Mouse (Mus musculus) forebrain, embryonic 12.5 days (tissue): ENCODE measurements at regions not wholly inside any gene's neighbourhood (a gene's known extent, or its start where the extent isn't known, plus 50 kb on each side); places are given as distances from the start of the nearest gene placed in this dataset.
"Not testable (repeated sequence)": the region's sequence is repeated elsewhere in the genome, so short reads cannot be mapped to it uniquely, and the experiment has no call there.

Experiments
- ATAC-seq: fragments of 200-750 bp; cut with Nextera tagmentation; 2 replicates; pipeline ENCODE4 v1.8.0; 2017; ENCODE audit warnings: moderate TSS enrichment; ENCODE audit not compliant: low FRiP score
- H3K27ac ChIP-seq: fragments of 300-500 bp; sonication (generic); 2 replicates; pipeline ENCODE4 v1.5.1; 2016; ENCODE audit warnings: mild to moderate bottlenecking
- H3K27me3 ChIP-seq: fragments of 300-500 bp; sonication (generic); 2 replicates; pipeline ENCODE4 v1.6.1; 2016; ENCODE audit warnings: mild to moderate bottlenecking
- H3K36me3 ChIP-seq: fragments of 300-500 bp; sonication (generic); replicated peaks from 2 replicates; pipeline ENCODE4 v1.6.1; 2016; ENCODE audit warnings: mild to moderate bottlenecking
- H3K4me1 ChIP-seq: fragments of 300-500 bp; sonication (generic); 2 replicates; pipeline ENCODE4 v1.6.1; 2016
- H3K4me2 ChIP-seq: fragments of 300-500 bp; sonication (generic); 2 replicates; pipeline ENCODE4 v1.6.1; 2016; ENCODE audit warnings: mild to moderate bottlenecking, moderate library complexity
- H3K4me3 ChIP-seq: fragments of 300-500 bp; sonication (generic); replicated peaks from 2 replicates; pipeline ENCODE4 v1.5.1; 2016; ENCODE audit warnings: mild to moderate bottlenecking
- H3K9ac ChIP-seq: fragments of 300-500 bp; sonication (generic); 2 replicates; pipeline ENCODE4 v1.6.1; 2016; ENCODE audit warnings: mild to moderate bottlenecking
- H3K9me3 ChIP-seq: fragments of 300-500 bp; sonication (generic); 2 replicates; pipeline ENCODE4 v1.6.1; 2016
- WGBS: fragments of 180-500 bp; shearing (Covaris S2); methylation state at CpG from one replicate; pipeline ENCODE4 v1.1.7; 2016; 5-methylcytosine and 5-hydroxymethylcytosine counted together

DNA sequence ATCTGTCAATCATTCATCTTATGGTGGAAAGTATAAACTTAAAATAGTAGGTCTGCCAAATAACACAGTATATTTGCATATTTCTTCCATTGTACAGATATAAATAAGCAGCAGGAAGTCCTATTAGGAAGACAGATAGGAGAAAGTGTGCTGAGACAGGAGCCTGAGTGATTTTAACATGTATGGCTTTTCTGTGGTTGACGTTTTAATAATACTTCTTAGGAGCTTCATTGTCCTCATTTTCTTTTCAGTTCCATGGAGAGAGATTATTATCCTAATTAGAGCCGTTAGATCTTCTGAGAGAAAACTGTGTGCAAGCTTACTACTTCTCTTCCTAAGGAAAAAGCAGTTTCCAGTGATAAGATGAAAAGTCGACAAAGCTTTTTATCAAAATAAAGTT lies 830.3 kb upstream of the Atxn7l3b start:
- H3K36me3 ChIP-seq, result no peaks in the 10 kb centered on the region
- no peaks in the 10 kb centered on the region for H3K9me3 ChIP-seq
- no peak overlapping the region for H3K4me2 ChIP-seq
- H3K9ac ChIP-seq, result no peak overlapping the region
- 33% methylated on average over 3 of the region's 3 CpGs for WGBS
- H3K4me3 ChIP-seq, result no peak overlapping the region
- no peaks in the 10 kb centered on the region for H3K4me1 ChIP-seq
- no peak for ATAC-seq
- no peak overlapping the region for H3K27ac ChIP-seq
- no peaks in the 10 kb centered on the region for H3K27me3 ChIP-seq

- Histone ChIP-seq H3K36me3 (no peaks in the 10 kb centered on the region), H3K9me3 (no peaks in the 10 kb centered on the region), H3K27ac (no peak overlapping the region), H3K4me2 (no peak overlapping the region), H3K4me3 (no peak overlapping the region), H3K4me1 (no peaks in the 10 kb centered on the region), H3K27me3 (no peaks in the 10 kb centered on the region), H3K9ac (no peak overlapping the region)
- WGBS, result 70% methylated on average over 3 of the region's 3 CpGs
- ATAC-seq, result no peak
Observed at GRCm38 (mm10) chr10:113736224-113736623, 807.4 kb upstream of the Atxn7l3b start.

GRCm38 (mm10) chr10:113705139-113705726 lies 776.4 kb upstream of the Atxn7l3b start:
- H3K4me1 ChIP-seq, result no peaks in the 10 kb centered on the region
- no peak overlapping the region for H3K27ac ChIP-seq
- no peak overlapping the region for H3K4me2 ChIP-seq
- no peaks in the 10 kb centered on the region for H3K36me3 ChIP-seq
- no peak overlapping the region for H3K9ac ChIP-seq
- H3K27me3 ChIP-seq, result no peaks in the 10 kb centered on the region
- H3K9me3 ChIP-seq, result no peaks in the 10 kb centered on the region
- 63% methylated on average over 5 of the region's 5 CpGs for WGBS
- no peak overlapping the region for H3K4me3 ChIP-seq
- ATAC-seq, result peak; percentile 27; the same call in 1 of the 2 replicates

GRCm38 (mm10) chr10:113670636-113671035 lies 741.8 kb upstream of the Atxn7l3b start:
- WGBS, result 90% methylated on average over 4 of the region's 4 CpGs

DNA sequence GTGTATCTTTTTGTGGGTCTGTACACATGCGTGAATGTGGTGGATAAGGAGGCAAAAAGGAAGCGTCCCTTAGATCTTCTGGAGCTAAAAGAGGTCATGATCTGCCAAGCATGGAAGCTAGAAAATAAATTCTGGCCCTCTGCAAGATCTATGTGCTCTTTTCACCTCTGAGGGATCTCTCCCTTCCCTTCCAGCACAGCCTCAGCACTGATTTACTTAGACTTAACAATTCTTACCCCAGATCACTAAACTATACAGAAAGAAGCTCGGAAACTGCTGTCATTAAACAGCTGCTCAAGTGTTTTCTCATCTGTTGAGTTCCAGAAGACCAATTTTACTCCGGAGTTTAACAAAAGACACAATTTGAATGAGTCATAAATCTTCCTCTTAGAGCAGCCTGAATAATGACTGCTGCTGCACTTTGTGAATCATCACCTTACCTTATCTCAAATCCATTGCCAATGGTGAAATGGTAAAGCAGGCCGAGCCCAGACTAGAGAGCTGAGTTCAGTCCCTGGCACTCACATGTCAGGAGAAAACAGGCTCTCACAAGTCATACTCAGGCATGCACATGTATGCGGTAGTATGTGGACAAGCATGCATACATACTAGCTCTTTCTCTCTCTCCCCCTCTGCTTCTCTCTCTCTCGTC lies 724.1 kb upstream of the Atxn7l3b start:
- no peak overlapping the region for H3K27ac ChIP-seq
- no peak overlapping the region for H3K9ac ChIP-seq
- no peak overlapping the region for H3K4me3 ChIP-seq
- no peaks in the 10 kb centered on the region for H3K36me3 ChIP-seq
- H3K4me1 ChIP-seq, result no peaks in the 10 kb centered on the region
- no peak overlapping the region for H3K4me2 ChIP-seq
- no peaks in the 10 kb centered on the region for H3K9me3 ChIP-seq
- no peaks in the 10 kb centered on the region for H3K27me3 ChIP-seq
- WGBS, result 80% methylated on average over 7 of the region's 7 CpGs
- ATAC-seq, result no peak

More at GRCm38 (mm10) chr10:113670636-113671035, 741.8 kb upstream of the Atxn7l3b start:
- H3K36me3 ChIP-seq, H3K27me3 ChIP-seq, H3K4me1 ChIP-seq, H3K9ac ChIP-seq, ATAC-seq, H3K9me3 ChIP-seq, H3K4me3 ChIP-seq, H3K4me2 ChIP-seq, H3K27ac ChIP-seq: not testable (repeated sequence)

DNA sequence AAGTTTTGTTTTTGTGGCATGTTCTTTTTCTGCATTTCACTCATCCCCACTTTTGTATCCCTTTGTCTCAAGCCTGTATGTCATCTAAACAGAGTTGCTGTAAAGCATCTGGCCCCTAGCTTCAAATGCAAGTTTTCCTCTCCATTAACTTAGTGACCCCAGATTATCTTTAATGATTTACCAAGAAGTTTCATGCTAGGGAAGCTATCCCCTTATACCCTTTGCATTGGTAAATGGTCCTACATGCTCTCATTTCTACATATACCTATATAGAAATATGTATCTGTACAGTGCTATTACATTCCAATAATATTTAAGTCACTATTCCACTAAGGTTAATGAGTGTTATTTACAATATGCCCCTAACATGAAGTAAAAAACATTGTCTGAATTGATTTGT lies 723.3 kb upstream of the Atxn7l3b start:
- no peak for ATAC-seq

DNA sequence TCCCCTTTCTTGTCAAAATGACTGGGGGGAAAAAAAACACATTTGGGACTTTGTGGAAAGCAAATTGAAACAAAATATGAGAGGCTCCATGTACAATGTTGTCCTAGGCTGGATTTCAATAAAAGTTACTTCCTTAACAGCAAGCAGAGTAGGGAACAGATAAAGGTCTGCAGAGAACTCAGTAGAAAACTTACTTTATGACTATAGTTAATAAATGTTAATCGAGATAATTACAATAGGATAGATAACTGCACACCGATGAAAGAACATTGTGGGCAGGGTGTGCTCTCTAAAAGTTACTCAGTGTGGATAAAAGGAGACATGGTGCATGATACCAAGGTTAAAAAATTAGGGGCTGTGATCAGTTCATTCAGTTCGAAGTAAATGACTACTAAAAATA lies 691.6 kb upstream of the Atxn7l3b start:
- 90% methylated on average over 3 of the region's 3 CpGs for WGBS

More for the DNA sequence above, 723.3 kb upstream of the Atxn7l3b start:
- Histone ChIP-seq H3K36me3 (no peaks in the 10 kb centered on the region), H3K4me2 (no peak overlapping the region), H3K4me3 (no peak overlapping the region), H3K27me3 (no peaks in the 10 kb centered on the region), H3K27ac (no peak overlapping the region), H3K9me3 (no peaks in the 10 kb centered on the region), H3K4me1 (no peaks in the 10 kb centered on the region), H3K9ac (no peak overlapping the region)

DNA sequence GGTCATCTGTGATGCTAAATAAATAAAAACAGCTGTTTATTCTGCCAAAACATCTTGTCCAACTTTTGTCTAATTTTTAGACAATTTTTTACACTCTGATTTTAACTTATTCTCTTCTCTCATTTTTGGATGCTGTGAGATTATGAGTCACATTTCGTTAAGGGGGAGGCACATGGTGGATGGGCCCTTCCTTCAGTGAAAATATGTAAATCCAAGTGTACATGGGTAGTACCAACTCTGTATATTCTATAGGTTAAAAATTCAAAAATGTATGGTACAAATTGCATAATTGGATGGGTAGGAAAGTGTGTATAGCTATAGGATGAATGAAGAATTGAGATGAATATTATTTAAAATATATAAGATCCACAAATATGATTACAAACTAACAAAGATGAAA lies 687.1 kb upstream of the Atxn7l3b start:
- ATAC-seq, result no peak
- no peak overlapping the region for H3K4me3 ChIP-seq
- no peaks in the 10 kb centered on the region for H3K9me3 ChIP-seq
- no peak overlapping the region for H3K27ac ChIP-seq
- no peaks in the 10 kb centered on the region for H3K4me1 ChIP-seq
- 83% methylated on average over 1 of the region's 1 CpGs for WGBS
- no peak overlapping the region for H3K4me2 ChIP-seq
- no peaks in the 10 kb centered on the region for H3K36me3 ChIP-seq
- H3K27me3 ChIP-seq, result no peaks in the 10 kb centered on the region
- H3K9ac ChIP-seq, result no peak overlapping the region

More for the DNA sequence above, 691.6 kb upstream of the Atxn7l3b start:
- ATAC-seq, result no peak
- Histone ChIP-seq H3K9me3 (no peaks in the 10 kb centered on the region), H3K36me3 (no peaks in the 10 kb centered on the region), H3K27ac (no peak overlapping the region), H3K4me1 (no peaks in the 10 kb centered on the region), H3K27me3 (no peaks in the 10 kb centered on the region), H3K4me2 (no peak overlapping the region), H3K9ac (no peak overlapping the region), H3K4me3 (no peak overlapping the region)

DNA sequence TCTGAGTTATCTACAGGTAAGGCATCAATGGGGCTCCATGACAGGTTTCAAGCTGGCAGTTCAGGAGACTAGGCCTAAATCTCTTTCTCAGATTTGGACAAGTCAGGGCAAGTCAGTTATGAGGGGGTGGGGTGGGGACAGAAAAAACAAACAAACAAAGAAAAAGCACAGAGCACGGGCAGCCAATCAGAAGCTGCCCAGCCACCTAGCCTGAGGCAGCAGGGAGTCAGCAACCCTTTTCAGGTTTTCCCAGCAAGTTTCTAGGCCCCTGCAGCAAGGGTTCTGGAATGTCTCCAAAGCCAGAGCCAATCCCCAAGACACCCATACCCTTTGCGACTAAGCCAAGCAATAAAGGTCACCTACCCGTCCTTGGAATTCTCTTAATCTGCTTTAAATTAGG lies 664.6 kb upstream of the Atxn7l3b start:
- Histone ChIP-seq H3K4me3 (no peak overlapping the region), H3K4me1 (no peaks in the 10 kb centered on the region), H3K9me3 (no peaks in the 10 kb centered on the region), H3K27me3 (no peaks in the 10 kb centered on the region), H3K4me2 (no peak overlapping the region), H3K36me3 (no peaks in the 10 kb centered on the region), H3K9ac (no peak overlapping the region), H3K27ac (no peak overlapping the region)
- no peak for ATAC-seq
- WGBS, result 53% methylated on average over 3 of the region's 3 CpGs

DNA sequence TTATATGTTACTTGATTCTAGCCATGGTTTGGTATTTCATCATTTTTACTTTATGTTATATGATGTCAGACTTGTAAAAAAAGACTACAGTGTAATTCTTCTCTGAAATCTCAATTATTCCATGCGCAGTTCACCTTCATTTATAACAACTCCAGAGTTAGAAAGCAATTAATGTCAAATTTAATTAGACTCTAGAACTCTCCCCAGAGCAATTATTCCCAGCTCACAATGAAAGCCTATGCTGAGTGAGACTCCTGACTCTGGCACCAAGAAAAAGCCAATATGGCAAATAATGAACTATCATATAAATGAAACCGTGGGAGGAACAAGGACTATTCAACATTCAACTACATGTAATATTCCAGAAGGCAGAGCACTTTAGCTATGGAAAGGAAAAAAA lies 663.3 kb upstream of the Atxn7l3b start:
- H3K36me3 ChIP-seq, result no peaks in the 10 kb centered on the region
- H3K9me3 ChIP-seq, result no peaks in the 10 kb centered on the region
- ATAC-seq, result no peak
- H3K4me1 ChIP-seq, result no peaks in the 10 kb centered on the region
- 70% methylated on average over 2 of the region's 2 CpGs for WGBS
- H3K4me2 ChIP-seq, result no peak overlapping the region
- H3K27me3 ChIP-seq, result no peaks in the 10 kb centered on the region
- H3K4me3 ChIP-seq, result no peak overlapping the region
- no peak overlapping the region for H3K27ac ChIP-seq
- H3K9ac ChIP-seq, result no peak overlapping the region

- no peaks in the 10 kb centered on the region for H3K9me3 ChIP-seq
- no peak overlapping the region for H3K27ac ChIP-seq
- no peak overlapping the region for H3K4me2 ChIP-seq
- H3K4me1 ChIP-seq, result no peaks in the 10 kb centered on the region
- no peak overlapping the region for H3K4me3 ChIP-seq
- no peaks in the 10 kb centered on the region for H3K36me3 ChIP-seq
- H3K9ac ChIP-seq, result no peak overlapping the region
- WGBS, result 74% methylated on average over 1 of the region's 1 CpGs
- H3K27me3 ChIP-seq, result no peaks in the 10 kb centered on the region
- no peak for ATAC-seq
Observed at GRCm38 (mm10) chr10:113570270-113570669, 641.5 kb upstream of the Atxn7l3b start.
